Comparison of ENCODE assay signal across 7 mouse cellular contexts in the genomic region with DNA sequence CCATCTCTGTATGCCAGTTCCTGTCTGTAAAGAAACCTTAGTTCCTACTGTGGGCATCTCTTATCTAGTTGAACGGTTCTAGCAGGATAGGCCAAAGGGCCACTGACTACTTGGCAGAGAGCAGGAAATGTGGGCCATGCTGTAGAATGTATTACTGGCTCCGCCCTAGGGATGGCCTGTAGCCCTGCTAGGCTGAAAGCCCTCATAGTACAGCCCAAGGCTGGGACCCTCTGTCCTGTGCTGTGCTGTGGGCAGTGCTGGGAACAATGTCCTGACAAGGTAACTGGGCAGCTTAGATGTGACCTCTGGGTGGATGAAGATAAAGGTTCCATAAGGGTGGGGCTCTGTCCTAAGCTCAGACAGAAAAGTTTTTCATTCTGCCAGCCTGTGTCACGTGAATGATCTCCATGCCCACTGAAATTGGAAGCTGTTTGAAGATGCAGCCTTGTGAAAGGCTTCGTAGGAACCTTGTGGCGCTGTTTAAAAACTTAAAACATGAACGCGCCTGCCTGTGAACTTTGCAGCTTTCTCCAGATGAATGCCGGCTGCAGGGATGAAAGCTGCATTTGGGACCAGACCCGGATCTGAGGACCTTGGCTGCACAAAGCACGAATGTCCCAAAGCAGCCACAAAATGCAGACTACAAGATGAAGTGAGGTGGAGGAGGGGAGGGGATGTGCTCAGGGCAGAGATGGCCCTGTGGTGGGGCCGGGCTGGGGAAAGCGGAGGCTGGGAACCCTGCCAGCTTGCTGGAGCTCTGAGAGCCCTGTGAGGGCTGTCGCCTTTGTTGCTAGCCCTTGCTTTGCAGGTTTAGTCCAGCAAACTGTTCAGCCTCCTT.
A peak's percentile ranks its signal among the peaks of the same experiment; 100 is the strongest.
DNase-seq lines count a peak whose midpoint lies in the region; ATAC-seq and TF ChIP-seq lines count a peak whose summit lies in the region.

No protein-coding gene starts in this region.

- peak; percentile 31 for DNase-seq in right cerebral cortex, adult 18-20 months
- no peak for DNase-seq in right cerebral cortex, postnatal 25 days
- peak; percentile 12 for DNase-seq in fibroblast of lung, adult 2 months (ENCODE audit: low read depth)
- DNase-seq in lung, postnatal 0 days (ENCODE audit: low spot score) = peak; percentile 56

- H3K4me2 ChIP-seq in heart, embryonic 14.5 days (ENCODE audit: low read length) = no peak overlapping the region
- no peak overlapping the region for H3K4me2 ChIP-seq in lung, postnatal 0 days (replicated peaks; ENCODE audit: low read depth, low read length)
- no peak overlapping the region for H3K4me2 ChIP-seq in stomach, embryonic 16.5 days (ENCODE audit: low read depth, low read length)

- no peaks in the 10 kb centered on the region for H3K9me3 ChIP-seq in heart, embryonic 14.5 days (ENCODE audit: control insufficient read depth, low read length)
- no peaks in the 10 kb centered on the region for H3K9me3 ChIP-seq in lung, postnatal 0 days (ENCODE audit: low read length)
- no peaks in the 10 kb centered on the region for H3K9me3 ChIP-seq in stomach, embryonic 16.5 days (replicated peaks; ENCODE audit: control insufficient read depth, low read length)

- ATAC-seq in heart, embryonic 14.5 days (ENCODE audit: insufficient number of reproducible peaks, insufficient read depth, low FRiP score, low read depth) = peak; percentile 58
- peak; percentile 64 for ATAC-seq in lung, postnatal 0 days
- ATAC-seq in stomach, embryonic 16.5 days (ENCODE audit: insufficient read depth, low FRiP score) = peak; percentile 80
- no peak for ATAC-seq in activated CD4-positive, CD25-positive, alpha-beta regulatory T cell, adult 4 months

- TF ChIP-seq EP300 in lung, postnatal 0 days (IDR thresholded peaks at IDR 0.05) = no peak

- H3K27ac ChIP-seq in heart, embryonic 14.5 days (replicated peaks in 1 of 2; ENCODE audit: control insufficient read depth in 1 of 2, insufficient read depth in 1 of 2, low read depth in 2 of 2, low read length in 2 of 2) = peak overlapping the region; percentile 76 to 77
- H3K27ac ChIP-seq in lung, postnatal 0 days (ENCODE audit: low read length) = no peak overlapping the region
- H3K27ac ChIP-seq in stomach, embryonic 16.5 days (ENCODE audit: low read length) = peak overlapping the region; percentile 53; the same call in 1 of the 2 replicates

- H3K4me1 ChIP-seq in heart, embryonic 14.5 days (ENCODE audit: control insufficient read depth in 2 of 2, insufficient read depth in 2 of 2, low read length in 2 of 2) = peaks cover 18 to 31% of the 10 kb centered on the region in 2 experiments
- no peaks in the 10 kb centered on the region for H3K4me1 ChIP-seq in lung, postnatal 0 days (ENCODE audit: insufficient read depth, low read depth, low read length)
- H3K4me1 ChIP-seq in stomach, embryonic 16.5 days (ENCODE audit: control insufficient read depth, insufficient read depth, low read length) = peaks cover 12% of the 10 kb centered on the region

- WGBS in heart, embryonic 14.5 days = 43% methylated on average over 13 of the region's 13 CpGs
- 52% methylated on average over 13 of the region's 13 CpGs for WGBS in lung, postnatal 0 days
- WGBS in stomach, embryonic 16.5 days = 45% methylated on average over 13 of the region's 13 CpGs

- TF ChIP-seq CTCF in lung, postnatal 0 days (IDR thresholded peaks at IDR 0.05) = no peak

- no peak overlapping the region for H3K9ac ChIP-seq in heart, embryonic 14.5 days (ENCODE audit: low read length)
- no peak overlapping the region for H3K9ac ChIP-seq in lung, postnatal 0 days (replicated peaks; ENCODE audit: low read depth)
- H3K9ac ChIP-seq in stomach, embryonic 16.5 days (ENCODE audit: low read length) = peak overlapping the region; percentile 24; the same call in 1 of the 2 replicates

- H3K36me3 ChIP-seq in heart, embryonic 14.5 days (ENCODE audit: control insufficient read depth, insufficient read depth, low read length) = peaks cover 18% of the 10 kb centered on the region; the same call in 1 of the 2 replicates
- no peaks in the 10 kb centered on the region for H3K36me3 ChIP-seq in lung, postnatal 0 days (ENCODE audit: insufficient read depth, low read length)
- no peaks in the 10 kb centered on the region for H3K36me3 ChIP-seq in stomach, embryonic 16.5 days (ENCODE audit: control insufficient read depth, insufficient read depth, low read length)

- H3K4me3 ChIP-seq in heart, embryonic 14.5 days (ENCODE audit: control insufficient read depth in 1 of 2, insufficient read depth in 1 of 2, low read depth in 1 of 2, low read length in 2 of 2) = no peak overlapping the region
- H3K4me3 ChIP-seq in lung, postnatal 0 days (ENCODE audit: low read depth, low read length) = no peak overlapping the region
- H3K4me3 ChIP-seq in stomach, embryonic 16.5 days (replicated peaks; ENCODE audit: low read length) = no peak overlapping the region

- H3K27me3 ChIP-seq in heart, embryonic 14.5 days (ENCODE audit: control insufficient read depth, insufficient read depth, low read length) = no peaks in the 10 kb centered on the region
- no peaks in the 10 kb centered on the region for H3K27me3 ChIP-seq in lung, postnatal 0 days (replicated peaks; ENCODE audit: insufficient read depth, low read length)
- H3K27me3 ChIP-seq in stomach, embryonic 16.5 days (ENCODE audit: control insufficient read depth, insufficient read depth, low read length) = no peaks in the 10 kb centered on the region
